Mouse (Mus musculus) C2C12 (cell line): ENCODE data around the gene Rnf145.

ENCODE experiments used
- CTCF ChIP-seq: IDR thresholded peaks from one replicate; pipeline ENCODE4 v1.5.1; 2011; ENCODE audit not compliant: control insufficient read depth, insufficient read depth, insufficient read length
- FOSL1 ChIP-seq: IDR thresholded peaks from one replicate; pipeline ENCODE4 v1.8.0; 2011; ENCODE audit warnings: mild to moderate bottlenecking, low read length; ENCODE audit not compliant: poor library complexity, insufficient read depth, severe bottlenecking
- MYOD1 ChIP-seq: IDR thresholded peaks from one replicate; pipeline ENCODE4 v1.6.1; 2011; ENCODE audit warnings: low read depth; ENCODE audit not compliant: control insufficient read depth, insufficient read length
- USF1 ChIP-seq: IDR thresholded peaks from one replicate; pipeline ENCODE4 v1.6.1; 2011; ENCODE audit warnings: low read depth, mild to moderate bottlenecking, control low read depth, moderate library complexity

- TF ChIP-seq FOSL1 (no peak), CTCF (no peak), MYOD1 (no peak), USF1 (no peak)
Observed at GRCm38 (mm10) chr11:44560396-44560795, 41.6 kb downstream of the Rnf145 start.
